Mouse (Mus musculus) heart, adult 9 months (tissue): ENCODE data around the gene Hapln1.

Source experiments
- DNase-seq, 2 experiments: peaks; one replicate each; pipeline ENCODE4 v3.0.0; 2022; ENCODE audit warnings: low spot score in 2 of 2

Hapln1 gene

DNA sequence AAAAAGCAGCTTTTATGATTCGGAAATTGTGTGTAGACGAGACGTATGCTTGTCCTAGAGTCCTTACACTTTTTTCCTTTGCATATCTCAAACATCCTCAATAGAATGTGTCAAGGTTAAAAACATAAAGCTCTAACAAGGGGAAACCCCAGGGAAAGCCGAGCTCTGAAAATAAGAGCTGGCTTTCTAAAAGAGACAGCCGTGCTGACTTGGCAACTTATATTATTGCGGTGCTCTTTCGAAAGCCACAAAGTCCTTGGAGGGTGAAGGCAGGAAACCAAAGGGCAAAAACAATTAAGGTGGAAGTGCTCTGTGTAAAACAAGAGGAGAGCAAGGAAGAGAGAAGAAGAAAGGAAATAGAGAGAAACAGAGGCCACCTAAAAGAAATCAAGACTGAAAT is 60.9 kb downstream of the Hapln1 start:
- no peak for DNase-seq

DNA sequence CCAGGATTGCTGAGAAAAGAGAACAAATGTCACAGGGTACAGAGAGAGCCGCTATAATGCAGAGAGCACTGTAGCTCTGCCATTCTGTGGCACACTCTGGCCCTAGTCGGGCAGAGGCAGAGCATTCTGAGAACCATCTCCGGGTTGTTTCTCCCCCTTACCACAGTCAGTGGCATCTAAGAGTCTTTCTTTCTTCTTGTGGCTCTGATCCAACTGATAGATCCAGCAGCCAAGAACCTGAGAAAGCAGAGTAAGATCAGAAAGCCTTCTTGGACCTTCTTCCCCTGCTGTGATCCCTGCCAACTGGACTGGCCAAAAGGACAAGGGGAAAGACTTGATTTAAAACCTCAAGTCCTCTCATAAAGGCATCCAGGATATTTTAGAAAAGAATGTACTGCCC is 63.7 kb downstream of the Hapln1 start:
- no peak for DNase-seq

DNA sequence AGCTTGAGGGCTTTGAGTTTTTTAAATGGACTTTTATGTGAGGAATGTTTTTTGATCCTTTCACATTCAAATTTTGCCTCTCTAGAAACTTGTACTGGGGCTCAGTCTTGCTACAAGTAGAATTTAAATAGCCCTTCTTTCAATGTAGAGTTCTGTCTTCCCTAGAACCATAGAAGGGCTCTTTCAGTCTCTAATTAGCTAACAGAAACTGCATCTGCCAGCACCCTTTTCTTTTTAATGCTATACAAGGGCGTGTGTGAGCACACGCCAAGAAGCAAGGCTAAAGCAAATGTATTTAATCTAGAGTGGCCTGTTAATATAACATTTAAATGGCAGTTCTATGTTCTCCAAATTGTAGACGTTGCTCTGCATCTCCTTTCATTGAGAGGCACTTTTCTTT is 67.8 kb downstream of the Hapln1 start:
- DNase-seq = no peak

DNA sequence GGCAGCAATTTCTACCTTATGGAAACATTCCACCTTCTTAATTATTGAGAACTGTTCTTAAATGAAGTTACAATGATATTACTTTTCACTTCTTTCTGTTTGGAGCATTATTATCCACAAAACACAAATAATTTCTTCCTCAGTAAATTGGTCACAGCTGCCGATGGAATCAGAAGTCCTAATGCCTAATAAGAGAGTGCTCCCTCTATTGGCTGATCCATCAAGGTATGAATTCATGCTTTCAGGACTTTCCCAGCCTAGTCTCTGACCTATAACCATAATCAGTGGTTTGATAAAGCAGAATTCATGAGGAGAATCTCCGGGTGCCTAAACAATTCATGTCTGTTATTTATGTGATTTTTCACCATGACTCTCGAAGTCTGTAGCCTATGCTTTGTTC is 79.5 kb downstream of the Hapln1 start:
- DNase-seq = no peak

DNA sequence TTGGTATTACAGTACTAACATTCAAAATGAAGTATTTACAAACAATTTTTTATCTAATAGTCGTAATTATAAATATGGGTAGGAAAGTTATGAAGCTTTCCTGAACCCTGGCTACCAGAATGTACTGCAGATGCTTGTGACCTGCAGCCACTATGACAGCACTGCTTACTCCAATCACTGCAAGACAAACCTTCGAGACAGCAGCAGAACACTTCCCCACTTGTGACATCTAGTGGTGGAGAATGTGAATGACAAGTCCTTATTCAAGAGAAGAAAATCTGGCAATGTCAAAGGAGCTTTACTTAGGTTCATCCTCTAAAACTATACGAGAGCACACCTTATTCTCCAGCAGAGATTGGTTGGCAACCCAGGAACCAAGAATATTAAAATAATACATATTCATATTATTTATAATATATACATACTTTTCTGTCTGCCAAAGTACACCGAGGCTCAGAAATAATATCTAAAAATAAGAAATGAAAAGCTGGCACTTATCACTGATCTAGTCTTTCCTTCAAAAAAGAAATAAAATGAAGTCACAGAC is 94.6 kb downstream of the Hapln1 start:
- DNase-seq = peak in 1 of 2 experiments; percentile 3

DNA sequence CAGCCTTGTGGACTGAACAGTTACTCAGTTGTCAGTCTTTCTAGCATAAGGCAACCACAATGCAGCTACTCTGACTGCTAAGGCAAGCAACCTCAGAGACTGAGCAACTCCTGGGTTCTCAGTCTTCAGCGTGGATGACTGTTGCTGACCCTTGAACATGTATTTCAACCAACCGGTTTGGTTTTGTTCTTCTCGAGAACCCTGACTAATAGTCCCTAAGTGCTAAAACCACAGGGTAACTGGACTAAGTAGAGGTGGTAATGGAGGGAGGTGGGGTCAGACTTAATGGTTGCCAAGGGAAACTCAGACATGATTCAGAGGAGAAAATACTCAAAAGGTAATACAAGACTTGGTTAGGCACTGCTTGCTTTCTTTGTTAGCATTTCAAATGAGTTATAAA is 97.4 kb downstream of the Hapln1 start:
- DNase-seq = no peak

DNA sequence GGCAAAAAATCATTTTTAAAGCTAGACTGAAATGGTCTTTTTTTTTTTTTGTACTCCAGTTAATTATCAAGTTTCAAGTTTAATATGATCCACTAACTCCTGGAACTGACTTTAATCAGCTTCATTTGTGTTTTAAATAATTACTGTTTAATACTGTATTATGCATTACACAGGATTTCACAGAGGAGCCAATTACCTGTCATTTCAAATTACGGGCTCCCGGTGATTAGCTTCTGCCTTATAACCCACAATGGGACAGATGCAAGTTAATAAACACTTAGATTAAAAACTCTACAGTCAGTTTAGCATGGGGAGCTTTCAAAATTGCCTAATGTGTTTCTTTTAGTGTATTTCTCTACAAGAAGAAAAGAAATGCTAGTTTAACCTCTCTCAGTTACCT is 106.0 kb downstream of the Hapln1 start:
- no peak for DNase-seq

DNA sequence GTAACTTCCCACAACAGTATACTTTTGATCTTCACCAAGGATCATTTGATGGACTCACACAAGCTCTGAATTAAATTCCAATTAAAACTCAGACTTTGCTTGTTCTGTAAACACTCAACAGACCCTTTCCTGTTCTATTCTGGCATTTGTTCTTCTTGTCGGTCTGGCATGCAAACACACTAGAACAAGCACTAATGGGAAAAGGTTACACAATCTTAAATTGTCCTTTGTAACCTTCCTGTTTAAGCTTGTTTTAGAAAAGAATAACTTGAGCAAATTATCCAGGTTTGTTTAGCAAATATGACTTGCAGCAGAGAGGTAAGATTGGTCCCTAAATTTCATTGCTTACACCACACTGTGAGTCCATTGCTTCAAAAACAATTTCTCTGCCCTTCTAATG is 113.2 kb downstream of the Hapln1 start:
- DNase-seq = no peak

DNA sequence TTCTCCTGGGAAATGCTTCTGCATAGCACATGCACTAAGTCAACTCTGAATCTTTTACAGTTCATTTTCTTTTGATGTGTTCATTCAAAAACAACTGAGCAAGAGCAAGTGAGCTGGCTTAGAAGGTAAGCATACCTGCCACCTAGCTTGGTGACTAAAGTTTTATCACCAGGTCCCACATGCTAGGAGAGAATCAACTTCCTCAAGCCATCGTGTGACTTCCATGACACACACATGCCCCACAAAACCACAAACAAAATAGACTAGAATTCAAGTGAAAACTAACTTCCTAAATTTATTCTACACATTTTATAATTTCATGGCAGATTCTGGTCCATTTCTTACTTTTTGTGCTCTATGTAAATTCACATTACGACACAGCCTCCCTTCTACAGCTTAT is 113.7 kb downstream of the Hapln1 start:
- DNase-seq = no peak

DNA sequence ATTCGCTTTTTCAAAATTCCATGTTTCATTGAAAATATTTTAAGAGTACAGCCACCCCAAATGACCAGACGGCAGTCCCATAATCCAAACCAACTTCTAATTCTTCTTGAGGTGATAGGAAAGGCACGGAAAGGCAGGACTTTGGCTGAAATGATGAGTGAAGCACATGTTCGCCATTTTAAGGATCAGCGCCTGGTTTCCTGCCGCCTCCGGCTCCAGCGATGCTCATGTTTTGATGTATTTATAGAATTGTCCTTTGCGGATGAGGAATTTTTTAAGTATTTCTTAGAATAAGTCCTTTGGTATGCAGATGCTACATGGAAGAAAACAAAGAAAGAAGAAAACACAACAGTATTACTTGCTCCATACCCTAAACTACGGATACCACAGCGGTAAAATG is 117.5 kb downstream of the Hapln1 start:
- DNase-seq = no peak
